Mouse (Mus musculus): Measurements from ENCODE around the gene Gm11146. TPM values are rescaled to one million over a fixed set of nuclear protein-coding genes. Genes with fewer than 3 reads are reported as not detected.

The Gm11146 gene
- polyA plus RNA-seq (2017; shearing (Covaris generic)): not detected

DNA sequence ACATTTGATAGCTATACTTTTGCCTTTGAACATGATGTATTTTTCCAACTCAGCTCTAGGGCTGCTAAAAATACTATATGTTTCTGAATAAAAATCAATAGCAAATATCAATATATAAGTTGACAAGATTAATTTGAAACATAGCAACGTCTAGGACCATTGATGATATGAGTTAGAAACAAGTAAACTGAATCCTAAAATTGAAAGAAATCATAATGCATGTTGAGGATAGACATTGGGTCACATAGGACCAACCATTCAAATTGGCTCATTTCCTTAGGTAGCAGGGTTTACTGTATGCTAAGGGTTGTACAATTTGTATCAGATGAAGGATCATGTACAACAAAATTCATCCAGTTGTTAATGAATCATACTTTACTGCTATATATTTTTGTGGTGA lies at the start of gene Gm11146:
TSS of gene Gm11146 (minus strand) at position 101 of the 400 bp plus-strand sequence.
- no peak for ATAC-seq

DNA sequence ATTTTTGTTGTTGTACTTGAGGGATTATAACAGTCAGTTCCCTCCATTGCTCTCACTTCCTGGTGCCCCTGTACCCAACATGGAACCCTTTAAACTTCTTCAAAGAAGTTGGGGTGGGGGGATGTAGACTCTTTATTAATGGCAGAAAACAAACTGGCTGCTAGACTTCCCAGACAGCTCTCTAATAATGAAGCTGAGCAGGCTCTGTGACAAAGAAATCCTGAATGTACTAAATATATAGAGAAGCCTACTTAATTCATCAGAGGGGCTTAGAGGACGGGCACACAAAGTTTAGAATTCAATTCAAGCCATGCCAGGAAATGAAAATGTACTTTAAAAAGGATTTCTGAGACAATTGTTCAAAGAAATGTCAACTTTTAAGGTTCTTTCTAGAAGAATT lies 48.7 kb upstream of the Gm11146 start:
- ATAC-seq: no peak

DNA sequence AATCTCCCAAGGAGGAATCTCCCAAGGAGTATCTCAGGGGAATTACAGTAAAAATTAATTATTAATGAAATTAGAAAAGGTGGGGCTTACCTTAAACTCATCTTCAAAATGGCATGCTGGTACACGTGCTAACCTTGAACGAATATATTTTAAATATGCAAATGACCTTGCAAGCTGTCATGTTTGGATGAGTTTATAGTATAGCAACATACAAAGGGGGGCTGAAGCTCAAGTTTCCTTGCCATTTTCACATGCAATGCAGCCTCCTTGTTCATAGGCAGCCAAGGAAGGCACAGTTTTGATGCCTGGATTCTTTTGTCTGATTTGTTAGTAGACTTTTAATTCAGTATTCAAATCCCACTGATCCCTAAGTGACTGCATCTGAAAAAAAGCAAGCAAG lies 47.1 kb upstream of the Gm11146 start:
- ATAC-seq: no peak

DNA sequence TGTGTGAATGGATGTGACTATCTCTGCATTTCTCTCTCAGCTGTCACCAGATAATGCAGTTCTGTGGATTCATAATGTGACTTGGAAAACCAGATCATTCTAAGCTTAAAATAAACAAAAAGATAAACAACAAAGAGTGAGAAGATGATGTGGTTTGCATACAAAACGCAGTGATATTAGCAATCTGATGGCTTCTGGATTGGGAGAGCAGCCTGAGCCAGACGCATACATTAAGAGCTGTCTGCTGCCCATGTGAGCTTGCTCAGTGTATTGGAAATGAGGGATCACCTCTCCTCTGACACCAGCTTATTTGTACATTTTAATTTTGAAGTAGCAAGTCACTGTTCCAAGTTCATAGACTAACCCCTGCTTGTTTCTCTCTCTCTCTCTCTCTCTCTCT lies 46.3 kb upstream of the Gm11146 start:
- ATAC-seq: no peak

DNA sequence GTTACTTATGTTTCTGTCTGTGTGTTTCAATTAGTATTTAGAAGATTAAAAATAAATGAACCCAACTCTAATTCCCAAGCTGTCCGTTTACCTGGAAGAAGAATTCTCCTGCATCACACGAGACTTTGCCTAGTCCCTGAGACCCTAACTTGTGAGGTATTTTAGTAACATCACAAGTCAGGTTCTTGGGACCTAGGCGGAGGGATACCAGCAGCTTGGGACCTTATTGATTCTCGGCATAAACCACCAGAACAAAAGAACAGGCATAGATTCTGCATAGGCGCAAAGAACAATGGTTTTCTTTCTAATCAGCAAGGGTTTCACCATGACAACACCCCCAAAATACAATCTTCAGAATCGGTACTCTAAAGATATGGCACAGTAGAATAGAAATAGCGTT lies 44.3 kb upstream of the Gm11146 start:
- ATAC-seq: no peak

DNA sequence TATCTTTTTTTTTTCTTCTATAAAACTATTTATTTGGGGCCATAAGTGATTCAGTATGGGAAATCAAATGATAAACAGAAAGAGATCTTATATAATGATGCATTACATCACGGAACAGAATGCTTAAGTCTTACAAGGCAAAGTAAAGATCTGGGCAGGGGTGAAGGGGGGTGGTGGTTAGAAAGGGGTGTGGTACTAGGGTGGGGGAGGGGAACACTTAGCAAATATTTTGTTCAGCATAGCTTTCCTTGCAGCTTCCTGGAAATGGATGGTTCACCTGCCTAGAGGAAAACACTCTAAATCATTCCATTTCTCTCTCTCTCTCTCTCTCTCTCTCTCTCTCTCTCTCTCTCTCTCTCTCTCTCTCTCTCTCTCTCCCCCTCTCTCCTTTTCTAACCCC lies 43.1 kb upstream of the Gm11146 start:
- no peak for ATAC-seq

DNA sequence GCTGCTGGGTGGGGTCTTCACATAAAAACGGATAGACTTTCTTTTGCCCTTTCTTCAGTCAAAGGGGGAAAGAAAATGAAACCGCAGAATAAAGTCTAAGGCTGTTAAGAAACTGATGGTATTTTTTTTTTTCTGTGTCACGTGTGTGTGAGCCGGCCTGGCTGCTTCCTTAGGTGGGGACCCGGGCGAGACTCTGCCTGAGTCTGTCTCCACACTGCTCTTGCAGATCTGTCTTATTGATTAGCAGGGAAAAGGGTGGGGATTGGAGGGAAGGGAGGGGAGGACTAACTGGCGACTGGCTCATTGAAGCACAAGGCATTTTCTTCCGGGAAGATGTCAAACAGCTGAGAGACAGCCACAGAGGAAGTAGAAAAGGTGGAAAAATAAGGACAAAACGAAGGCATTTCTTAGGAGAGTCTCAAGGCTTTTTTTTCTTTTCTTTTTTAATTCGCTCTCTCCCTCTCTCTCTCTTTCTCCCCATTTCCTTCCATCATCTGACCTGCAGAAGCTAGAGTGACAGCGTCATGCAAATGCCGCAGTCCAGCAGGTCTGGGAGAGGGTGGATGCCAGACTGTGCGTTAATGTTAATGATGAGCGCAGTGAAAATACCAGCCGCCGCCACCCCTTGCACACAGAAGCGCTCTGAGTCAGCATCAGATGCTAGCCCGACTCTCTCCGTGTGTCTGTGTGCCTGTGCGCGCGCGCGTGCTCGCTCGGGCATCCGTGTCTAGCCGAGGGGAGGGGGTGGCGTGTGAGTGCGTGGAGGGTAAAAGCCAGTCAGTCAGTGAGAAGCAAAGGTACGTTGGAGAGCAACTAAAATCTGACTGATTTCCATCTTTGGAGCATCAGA lies 42.2 kb upstream of the Gm11146 start:
- peak; percentile 23 for ATAC-seq

DNA sequence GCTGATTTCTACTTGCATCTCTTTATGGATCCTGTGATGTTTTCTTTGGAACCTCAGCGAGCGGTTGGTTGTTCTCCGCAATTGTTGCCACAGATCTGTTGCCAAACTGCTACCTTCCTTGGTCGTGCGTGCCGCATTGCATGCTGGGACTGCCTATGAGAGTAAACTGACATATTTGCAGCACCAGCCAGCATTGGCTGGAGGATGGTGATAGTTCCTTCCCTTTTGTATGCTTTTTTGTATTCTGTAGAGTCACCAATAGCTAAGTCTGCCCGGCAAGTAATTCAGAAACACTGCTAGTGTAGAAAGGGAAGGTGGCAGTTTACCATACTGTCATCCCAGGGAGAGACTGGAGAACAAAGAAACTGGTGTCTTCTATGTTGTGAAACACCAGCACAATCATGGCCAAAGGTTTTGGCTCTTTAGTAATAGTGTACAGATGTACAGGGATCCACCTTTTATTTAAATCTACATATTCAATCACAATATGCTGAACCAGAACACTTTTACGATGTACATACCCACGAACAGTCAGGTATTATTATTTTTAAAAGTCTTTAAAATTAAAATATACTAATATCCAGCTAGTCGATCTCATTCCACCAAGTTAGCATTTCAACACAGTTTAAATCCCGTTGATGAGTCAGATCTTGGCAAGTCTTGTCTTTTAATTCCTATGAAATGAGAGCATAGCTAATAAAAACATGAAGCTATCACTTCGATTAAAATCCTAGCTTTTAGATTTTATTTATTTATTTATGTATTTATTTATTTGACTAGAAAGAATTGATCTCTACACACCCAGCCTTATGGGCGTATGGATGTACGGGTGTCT lies 41.4 kb upstream of the Gm11146 start:
- ATAC-seq: no peak

DNA sequence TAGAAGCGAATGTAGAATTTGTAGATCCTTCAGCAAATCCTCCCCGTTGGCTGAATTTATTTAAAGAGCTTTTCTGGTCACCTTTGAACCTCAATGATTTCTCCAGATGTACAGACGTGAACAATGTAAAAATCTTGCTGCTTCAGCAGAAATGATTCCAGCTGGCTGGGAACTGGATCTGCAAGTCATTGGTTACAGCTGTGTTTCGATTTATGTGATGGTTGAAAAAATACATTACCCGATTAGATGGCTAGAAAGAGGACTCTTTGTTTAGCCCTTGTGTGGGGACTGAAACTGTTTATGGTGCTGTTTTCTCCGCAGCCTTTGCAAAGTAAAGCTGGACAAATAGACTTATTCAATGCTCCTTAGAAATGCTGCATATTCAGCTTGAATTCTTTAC lies 34.6 kb upstream of the Gm11146 start:
- no peak for ATAC-seq

DNA sequence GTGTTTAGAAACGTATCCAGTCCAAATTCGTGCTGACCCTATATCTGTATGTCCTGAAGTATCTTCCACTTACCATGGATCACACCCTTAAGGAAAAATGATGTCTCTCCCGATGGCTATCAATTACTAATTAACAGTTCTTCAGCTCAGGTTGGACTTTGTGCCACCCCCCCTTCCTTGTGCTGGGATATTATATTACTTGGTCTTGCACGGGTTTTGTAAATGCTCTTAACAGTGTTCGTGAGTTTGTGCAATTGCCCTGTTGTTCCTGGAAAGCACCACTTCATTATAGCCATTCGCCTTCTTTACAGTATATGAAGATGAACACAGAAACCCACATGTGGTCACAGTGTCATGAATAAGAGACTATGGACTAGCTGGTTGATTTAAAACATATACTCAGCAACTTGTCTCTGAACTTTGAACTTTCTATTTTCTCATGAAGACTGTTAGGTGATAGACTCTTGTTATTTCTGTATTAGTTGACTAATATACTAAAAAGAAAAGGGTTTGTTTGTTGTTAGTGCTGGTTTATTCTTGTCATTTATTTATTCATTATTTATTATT lies 30.5 kb upstream of the Gm11146 start:
- ATAC-seq: no peak

DNA sequence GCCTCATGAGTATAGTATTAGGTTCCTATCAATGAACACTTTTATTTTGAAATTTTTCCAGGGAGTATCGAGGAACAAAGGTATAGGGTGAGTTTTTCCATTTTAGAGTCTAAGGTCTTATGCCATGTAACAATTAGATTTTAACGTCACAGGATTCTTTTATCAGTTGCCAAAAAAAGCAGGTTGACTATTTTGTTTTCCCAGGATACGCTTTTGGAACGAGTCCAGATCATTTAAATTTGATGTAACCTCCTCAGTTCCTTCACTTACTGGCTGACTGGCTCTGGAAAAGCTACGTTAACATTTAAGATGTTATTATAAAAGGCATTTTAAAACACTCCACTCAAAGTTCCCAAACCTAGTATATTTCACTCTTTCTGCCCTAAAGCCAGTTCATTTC lies 20.8 kb upstream of the Gm11146 start:
- no peak for ATAC-seq

DNA sequence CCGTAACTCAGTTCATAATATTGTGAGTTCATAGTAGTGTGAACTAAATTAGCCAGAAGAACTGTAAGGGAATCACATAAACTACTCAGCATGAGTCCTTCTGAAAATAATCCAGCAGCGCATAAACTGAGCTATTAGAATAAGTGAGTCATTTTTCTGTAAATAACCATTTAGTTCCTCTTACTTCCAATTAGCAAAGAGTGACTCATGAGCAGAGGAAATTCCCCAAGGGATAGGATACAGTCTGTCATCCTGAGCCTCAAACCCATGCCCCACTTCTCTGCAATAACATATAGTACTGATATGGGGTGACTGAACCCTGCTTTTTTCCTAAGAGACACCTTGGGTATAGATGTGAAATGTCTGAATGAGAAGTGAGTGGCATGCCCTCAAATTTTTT lies 687 bp upstream of the Gm11146 start:
- ATAC-seq: no peak

DNA sequence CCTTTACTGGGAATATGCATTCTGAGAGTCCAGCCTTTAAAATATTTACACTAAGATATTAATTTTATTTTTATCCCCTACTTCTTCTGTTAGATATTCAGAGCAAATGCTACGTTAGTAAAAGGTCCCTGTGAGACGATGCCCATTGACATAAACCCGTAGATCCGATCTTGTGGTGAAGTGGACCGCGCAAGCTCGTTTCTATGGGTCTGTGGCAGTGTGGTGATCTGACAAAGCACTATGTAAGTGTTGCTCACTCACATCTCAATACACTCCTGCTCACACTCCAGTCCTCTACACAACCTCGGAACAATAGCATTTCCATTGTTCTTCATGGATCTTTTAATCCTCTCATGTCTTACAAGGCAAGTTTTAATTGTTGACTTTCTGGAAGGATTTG lies 3.1 kb downstream of the Gm11146 start:
- ATAC-seq: no peak

DNA sequence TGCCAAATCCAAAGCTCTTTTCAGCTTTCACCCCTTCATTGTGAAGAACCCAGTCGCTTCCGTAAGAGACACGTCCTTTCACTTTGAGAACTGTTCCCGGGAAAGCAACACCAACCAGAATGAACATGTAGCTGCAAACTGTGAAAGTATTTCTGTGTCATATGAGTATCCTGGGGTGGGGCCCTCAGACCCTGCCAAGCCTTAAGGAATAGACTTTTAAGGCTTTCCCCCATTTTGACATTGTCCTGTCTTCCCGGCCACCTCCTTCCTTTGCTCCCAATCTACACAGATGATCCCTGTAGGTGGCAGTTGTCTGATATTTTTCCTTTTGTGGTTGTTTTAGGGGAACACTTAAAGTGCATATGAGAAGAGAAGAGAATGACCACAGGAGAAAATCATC lies 5.3 kb downstream of the Gm11146 start:
- ATAC-seq: no peak

DNA sequence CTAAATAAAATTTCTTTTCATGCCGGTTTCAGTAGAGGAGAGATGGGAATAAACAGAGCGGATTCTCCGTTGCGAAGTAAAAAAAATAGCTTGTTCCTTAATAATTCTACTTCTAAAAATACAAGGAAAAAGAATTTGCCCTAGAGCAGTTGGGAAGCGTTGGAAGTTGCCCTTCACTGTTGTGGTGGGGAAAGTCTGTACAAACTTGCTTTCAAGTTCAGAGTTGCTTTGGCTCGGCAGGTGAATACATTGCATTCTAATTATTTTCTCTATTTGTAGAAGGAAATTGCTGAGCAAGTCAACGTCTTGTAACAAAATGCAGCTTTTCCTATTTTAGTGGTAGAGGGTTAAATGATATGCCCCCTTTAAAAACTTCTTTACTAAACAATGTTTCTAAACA lies 6.2 kb downstream of the Gm11146 start:
- ATAC-seq: no peak

DNA sequence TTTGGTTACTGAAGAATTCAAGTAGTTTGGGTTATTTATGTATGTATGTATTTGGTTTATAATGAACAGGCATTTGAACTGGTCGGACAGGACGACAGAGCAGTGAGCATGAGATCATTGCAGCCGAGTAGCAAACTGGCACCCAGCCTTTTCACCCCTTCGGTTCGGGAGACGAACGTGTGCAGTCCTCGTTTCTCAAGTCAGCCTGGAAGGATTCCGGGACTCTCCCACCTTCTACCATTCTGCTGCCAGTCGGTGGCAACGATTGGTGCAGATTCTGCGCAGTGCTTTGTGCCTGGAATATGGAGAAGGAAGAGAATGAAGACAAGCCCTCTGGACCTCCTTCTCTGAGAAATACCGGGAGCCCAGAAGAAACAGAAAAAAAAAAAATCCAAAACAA lies 7.3 kb downstream of the Gm11146 start:
- no peak for ATAC-seq

DNA sequence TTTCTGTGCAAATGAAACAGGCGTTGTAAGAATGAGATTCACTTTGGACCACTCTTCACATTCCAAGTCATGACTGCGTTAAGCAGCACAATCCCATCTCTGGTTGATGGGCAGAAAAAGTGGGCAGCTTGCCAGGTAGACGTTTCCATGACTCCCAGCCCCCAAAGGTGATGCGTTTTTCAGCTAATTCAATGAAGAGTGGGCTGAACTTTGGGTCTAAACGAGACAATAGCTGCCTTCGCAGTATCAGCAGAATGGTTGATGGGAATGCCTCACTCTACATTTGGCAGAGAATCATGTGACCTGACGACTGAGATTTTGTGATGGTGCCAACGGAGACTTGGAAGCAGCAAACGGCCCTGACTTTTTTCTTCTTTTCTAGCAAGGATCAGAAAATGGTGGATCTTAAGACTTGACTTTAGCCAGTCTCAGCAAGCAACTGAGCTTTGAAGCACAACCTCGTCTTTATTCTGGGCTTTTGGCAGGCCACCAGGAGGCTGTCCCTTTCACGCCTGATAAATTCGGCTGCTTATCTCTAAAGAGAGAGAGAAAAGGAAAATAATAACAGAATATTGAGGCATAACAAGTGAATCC lies 8.0 kb downstream of the Gm11146 start:
- ATAC-seq: no peak

DNA sequence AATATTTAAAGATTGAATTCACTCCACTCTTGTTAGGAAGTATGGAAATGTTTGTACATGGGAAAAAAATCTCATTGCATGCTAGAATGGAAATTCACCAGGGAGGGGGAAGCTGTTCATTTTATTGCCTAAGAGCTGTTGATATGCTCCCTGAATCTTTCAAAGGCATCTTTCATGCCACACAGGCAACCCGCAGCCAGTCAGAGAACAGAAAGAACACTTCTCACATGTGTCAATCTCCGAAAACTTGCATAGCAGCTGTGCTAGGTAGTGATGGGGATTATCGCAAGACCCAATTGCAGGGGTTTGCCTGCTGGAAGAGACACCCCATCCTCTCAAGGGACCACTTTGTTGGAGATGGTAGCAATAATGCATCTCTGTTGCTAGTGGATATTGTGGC lies 8.9 kb downstream of the Gm11146 start:
- ATAC-seq: no peak

DNA sequence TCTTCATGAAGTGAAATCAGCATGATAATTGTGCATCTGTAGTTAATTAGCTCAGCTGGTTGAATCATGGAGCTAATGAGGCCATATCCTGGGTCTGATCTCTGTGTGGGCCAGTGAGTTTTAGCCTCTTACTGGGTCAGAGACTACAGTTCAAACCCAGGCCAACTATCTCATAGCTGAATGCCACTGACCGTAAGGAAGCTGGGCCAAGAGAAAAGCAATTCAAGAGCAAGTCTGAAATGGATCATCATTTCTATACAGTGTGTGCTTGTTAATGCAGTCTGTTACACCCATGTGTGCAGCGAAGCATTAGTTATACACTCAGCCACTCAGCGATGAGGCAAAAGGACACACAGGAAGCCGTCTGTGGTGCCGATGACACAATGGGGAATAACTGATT lies 28.9 kb downstream of the Gm11146 start:
- no peak for ATAC-seq

DNA sequence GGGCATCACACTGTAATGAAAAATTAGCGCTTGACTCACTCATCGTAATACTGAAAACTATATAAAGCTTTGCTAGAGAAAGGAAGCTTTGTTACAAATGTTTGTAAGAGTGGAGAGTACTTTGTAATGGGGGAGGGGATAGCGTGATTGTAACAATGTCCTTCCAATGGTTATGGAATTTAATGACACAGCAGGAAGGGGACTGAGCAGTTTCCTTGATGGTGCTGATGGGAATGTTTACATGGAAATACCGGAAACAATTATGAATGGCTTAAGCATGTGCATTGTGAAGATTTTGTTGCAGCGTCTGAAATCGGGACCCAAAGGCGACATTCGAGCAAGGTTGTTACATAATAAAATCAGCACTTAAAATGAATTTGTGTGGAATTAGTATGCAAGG lies 32.4 kb downstream of the Gm11146 start:
- ATAC-seq: no peak

DNA sequence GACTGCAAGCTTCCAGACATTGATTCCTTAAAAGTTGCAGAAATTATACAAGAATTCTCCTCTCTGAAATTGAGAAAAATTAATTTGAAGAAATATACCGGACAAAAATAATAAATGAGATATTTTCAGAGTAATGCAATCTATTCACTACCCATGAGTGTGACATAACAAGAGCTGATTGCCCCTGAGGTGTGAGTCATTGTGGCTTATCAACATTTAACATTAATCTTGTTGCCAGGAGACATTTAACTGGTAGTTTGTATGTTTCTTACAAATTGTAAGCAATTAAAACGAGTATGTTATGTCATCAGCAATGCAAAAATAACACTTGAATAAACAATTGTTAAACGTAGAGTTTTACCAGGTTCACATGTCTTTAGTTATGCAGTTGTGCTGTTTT lies 33.5 kb downstream of the Gm11146 start:
- ATAC-seq: no peak

DNA sequence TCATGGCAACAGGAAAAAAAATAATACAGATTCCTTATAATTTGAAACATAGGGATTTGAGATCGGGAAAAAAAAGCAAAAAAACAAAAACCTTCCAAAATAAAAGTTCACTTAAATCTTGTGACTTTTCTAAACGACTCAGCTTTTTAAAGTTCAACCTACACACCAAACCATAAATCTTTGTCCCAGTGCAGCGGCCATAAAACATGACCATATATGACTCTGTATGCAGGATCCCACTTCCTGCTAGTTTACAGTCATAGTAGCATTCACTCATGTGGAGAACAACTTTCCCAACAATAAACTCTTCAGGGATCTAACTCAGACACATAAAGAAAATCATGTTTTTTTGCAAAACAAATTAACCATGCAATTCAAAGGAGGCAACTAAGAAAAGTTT lies 39.0 kb downstream of the Gm11146 start:
- ATAC-seq: no peak

DNA sequence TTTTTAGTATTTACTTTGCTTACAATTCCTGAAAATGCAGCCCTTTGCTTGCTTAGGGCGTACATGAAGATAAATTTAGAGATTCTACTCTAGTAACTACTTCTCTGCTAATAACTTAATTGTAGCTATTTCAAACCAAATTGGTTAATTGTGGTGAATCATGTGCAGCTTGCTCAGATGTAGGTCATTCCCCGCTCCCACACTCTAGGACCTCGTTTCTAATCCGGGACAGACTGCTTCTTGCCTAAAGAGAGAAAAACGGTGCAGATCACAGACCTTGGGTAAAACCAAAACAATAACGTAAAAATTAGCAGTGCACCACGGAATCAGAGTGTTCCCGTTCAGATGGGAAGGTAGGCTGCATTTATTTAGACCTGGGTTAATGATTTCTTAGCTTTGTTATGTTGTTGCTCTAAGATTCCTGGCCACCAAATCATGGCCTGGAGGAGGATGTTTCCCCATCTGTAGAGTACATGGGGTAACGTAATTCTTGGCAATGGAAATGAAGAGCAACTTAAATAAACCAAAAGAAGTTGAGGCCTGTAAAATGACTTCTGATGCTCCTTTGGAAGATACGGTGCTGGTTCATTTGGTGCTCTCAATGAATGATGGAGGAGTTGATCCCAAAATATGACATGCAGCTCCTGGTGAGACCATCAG lies 45.3 kb downstream of the Gm11146 start:
- no peak for ATAC-seq

Data from CD4-positive, CD25-positive, alpha-beta regulatory T cell, adult 4 months (primary cell).